ENCODE assay signal across 12 mouse cellular contexts in genomic region chr11:103707005-103707404, GRCm38 (mm10). TPM values are rescaled to one million over a fixed set of nuclear protein-coding genes. Genes with fewer than 3 reads are reported as not detected.
DNase-seq lines count a peak whose midpoint lies in the region; ATAC-seq and TF ChIP-seq lines count a peak whose summit lies in the region.
"Had no signal": no experiment of that assay in that cellular context is flagged by ENCODE, and none has a peak within 500 bp of the region (broad histone marks: within the 10 kb centered on the region; RNA-seq: fewer than 3 reads in every experiment).

No protein-coding gene starts in this region.

- no peak; the same call in 1 of the 2 replicates for ATAC-seq in lung, embryonic 14.5 days (ENCODE audit: insufficient read depth)
- ATAC-seq in CD4-positive, CD25-positive, alpha-beta regulatory T cell, adult 4 months: no peak

- H3K4me1 ChIP-seq in brown adipose tissue, adult 24 weeks (ENCODE audit: control insufficient read depth, insufficient read depth, insufficient read length, low read length): peaks cover 6% of the 10 kb centered on the region
- H3K4me1 ChIP-seq in lung, embryonic 14.5 days (ENCODE audit: insufficient read depth): no peaks in the 10 kb centered on the region

- no peak overlapping the region for H3K4me2 ChIP-seq in lung, embryonic 14.5 days
- H3K4me2 ChIP-seq: limb, embryonic 13.5 days had no signal

- H3K9ac ChIP-seq in lung, embryonic 14.5 days: no peak overlapping the region
- H3K9ac ChIP-seq: limb, embryonic 13.5 days had no signal

- intact Hi-C loops in heart, postnatal 36 days (cut with DNase I): no loop called here
- intact Hi-C loops in left cerebral cortex, postnatal 36 days (cut with DNase I): no loop called here

- H3K4me3 ChIP-seq in brown adipose tissue, adult 24 weeks (ENCODE audit: insufficient read depth, low read depth, low read length): no peak overlapping the region
- H3K4me3 ChIP-seq in lung, embryonic 14.5 days (ENCODE audit: low read depth, low read length): no peak overlapping the region
- H3K4me3 ChIP-seq: erythroblast, embryonic 14.5 days; limb, embryonic 13.5 days; myocyte had no signal

- TF ChIP-seq CTCF in lung, embryonic 14.5 days (IDR thresholded peaks at IDR 0.05; ENCODE audit: low read depth): peak; percentile 2; the same call in 1 of the 2 replicates

- H3K36me3 ChIP-seq in lung, embryonic 14.5 days (ENCODE audit: insufficient read depth): no peaks in the 10 kb centered on the region
- H3K36me3 ChIP-seq: limb, embryonic 13.5 days had no signal

- H3K27ac ChIP-seq in brown adipose tissue, adult 24 weeks (replicated peaks; ENCODE audit: low read depth, low read length): peak overlapping the region; percentile 89
- H3K27ac ChIP-seq in lung, embryonic 14.5 days (ENCODE audit: low read depth): no peak overlapping the region
- H3K27ac ChIP-seq: limb, embryonic 13.5 days had no signal

- H3K27me3 ChIP-seq in lung, embryonic 14.5 days (ENCODE audit: insufficient read depth, low read length): no peaks in the 10 kb centered on the region

- H3K9me3 ChIP-seq in lung, embryonic 14.5 days (ENCODE audit: low read depth, low read length): no peaks in the 10 kb centered on the region
- H3K9me3 ChIP-seq: limb, embryonic 13.5 days had no signal

- WGBS in lung, embryonic 14.5 days: 30% methylated on average over 8 of the region's 8 CpGs

- DNase-seq in embryo, embryonic 10 days (ENCODE audit: low spot score): peak; percentile 28
- DNase-seq in embryo, embryonic 10.5 days (ENCODE audit: low spot score): no peak
- peak; percentile 58 to 59 for DNase-seq in heart, postnatal 36 days
- DNase-seq in lung, embryonic 14.5 days: peak; percentile 37
- DNase-seq in left cerebral cortex, postnatal 36 days (ENCODE audit: low spot score in 2 of 2): no peak
- DNase-seq in cerebellum, postnatal 10 days: no peak
- DNase-seq: cerebellum, adult 2 months had no signal

RNA-seq across cellular contexts. Expression of gene Gosr2, which starts 9.3 kb away (rescaled TPM):
- polyA plus RNA-seq in brown adipose tissue, adult 24 weeks (2012; ENCODE audit: insufficient read depth, insufficient read length, missing spikeins): 28.2 and 44.0 TPM in 2 replicates
- total RNA-seq in heart, postnatal 36 days (2021): 10 to 100 TPM; 34.7 to 34.9 TPM
- 85.0 and 86.4 TPM in 2 replicates for polyA plus RNA-seq in lung, embryonic 14.5 days (2014; fragmentation: Nextera tagmentation; extraction: Ambion mirVana)
- 100 to 1,000 TPM in 1 of 2 experiments, 10 to 100 TPM in 1; 78.8 to 115 TPM for polyA plus RNA-seq in CD4-positive, CD25-positive, alpha-beta regulatory T cell, adult 4 months (2017; shearing (Covaris generic))
- 10 to 100 TPM; 64.0 to 70.3 TPM for total RNA-seq in left cerebral cortex, postnatal 36 days (2021)

RNA-seq across cellular contexts. Expression of gene Wnt9b, which starts 42.6 kb away (rescaled TPM):
- not detected in 2 replicates for polyA plus RNA-seq in brown adipose tissue, adult 24 weeks (2012; ENCODE audit: insufficient read depth, insufficient read length, missing spikeins)
- total RNA-seq in heart, postnatal 36 days (2021): 1 to 10 TPM in 1 of 2 experiments, under 1 TPM in 1; 0.83 to 1.0 TPM
- not detected in 2 replicates for polyA plus RNA-seq in lung, embryonic 14.5 days (2014; fragmentation: Nextera tagmentation; extraction: Ambion mirVana)
- not detected for polyA plus RNA-seq in CD4-positive, CD25-positive, alpha-beta regulatory T cell, adult 4 months (2017; shearing (Covaris generic))
- under 1 TPM; 0.17 to 0.32 TPM for total RNA-seq in left cerebral cortex, postnatal 36 days (2021)
- polyA plus RNA-seq: erythroblast, embryonic 14.5 days; myocyte had no signal

RNA-seq across cellular contexts. Expression of gene Rprml, which starts 57.6 kb away (rescaled TPM):
- polyA plus RNA-seq in brown adipose tissue, adult 24 weeks (2012; ENCODE audit: insufficient read depth, insufficient read length, missing spikeins): 1.0 and 1.1 TPM in 2 replicates
- not detected for total RNA-seq in heart, postnatal 36 days (2021)
- polyA plus RNA-seq in lung, embryonic 14.5 days (2014; fragmentation: Nextera tagmentation; extraction: Ambion mirVana): not detected in 2 replicates
- polyA plus RNA-seq in CD4-positive, CD25-positive, alpha-beta regulatory T cell, adult 4 months (2017; shearing (Covaris generic)): not detected
- total RNA-seq in left cerebral cortex, postnatal 36 days (2021): 10 to 100 TPM; 84.9 to 98.5 TPM
- polyA plus RNA-seq: erythroblast, embryonic 14.5 days had no signal

Comparison
In these comparisons a context has a peak if more than half of its experiments do, and no peak if none do; other contexts are left out.
1. DNase-seq: peak in embryo, embryonic 10 days (single experiment), heart, postnatal 36 days (2 of 2) and lung, embryonic 14.5 days (single experiment); none in embryo, embryonic 10.5 days (single experiment), left cerebral cortex, postnatal 36 days (0 of 2) and cerebellum, postnatal 10 days (0 of 2).